Mouse (Mus musculus): Measurements from ENCODE around the gene Cemip2.
"Not testable (repeated sequence)": the region's sequence is repeated elsewhere in the genome, so short reads cannot be mapped to it uniquely, and the experiment has no call there.

DNA sequence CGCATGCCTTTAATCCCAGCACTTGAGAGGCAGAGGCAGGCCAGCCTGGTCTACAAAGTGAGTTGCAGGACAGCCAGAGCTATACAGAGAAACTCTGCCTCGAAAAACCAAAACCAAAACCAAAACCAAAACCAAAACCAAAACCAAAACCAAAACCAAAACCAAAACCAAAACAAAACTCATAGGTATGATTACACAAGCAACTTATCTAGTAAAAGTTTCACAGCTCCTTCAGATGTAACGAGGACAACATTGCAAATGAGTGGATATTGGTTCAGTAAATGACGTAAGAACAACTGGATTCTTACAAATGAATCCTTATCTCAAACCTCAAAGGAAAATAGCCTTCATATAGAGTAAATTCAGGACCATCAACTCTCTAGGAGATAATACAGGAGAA lies 88.6 kb downstream of the Cemip2 start:
- TF ChIP-seq CTCF (IDR thresholded peaks at IDR 0.05; ENCODE audit: control insufficient read depth, insufficient read depth, insufficient replicate concordance, low read depth, low read length); POLR2A (IDR thresholded peaks at IDR 0.05; ENCODE audit: control insufficient read depth, low read depth, low read length): not testable (repeated sequence)
